Mouse (Mus musculus) MEL (cell line): Measurements from ENCODE around the gene Gm7030. TPM values are rescaled to one million over a fixed set of nuclear protein-coding genes. Genes with fewer than 3 reads are reported as not detected.
"Not testable (repeated sequence)": the region's sequence is repeated elsewhere in the genome, so short reads cannot be mapped to it uniquely, and the experiment has no call there.

Experiments used
- DNase-seq: peaks from one replicate; pipeline ENCODE4 v3.0.0; 2011; ENCODE audit warnings: low read depth, low spot score
- H3K27ac ChIP-seq: 2 replicates; pipeline ENCODE4 v1.5.1; 2012; ENCODE audit warnings: low read depth, mild to moderate bottlenecking, control low read depth, low read length, moderate library complexity; ENCODE audit not compliant: control insufficient read depth
- H3K27me3 ChIP-seq, 2 experiments: fragments of 150-350 bp in 1 of 2; sonication (generic) in 1 of 2; 2 replicates each; pipeline ENCODE4 v1.6.1; 2012; ENCODE audit warnings: low read length in 2 of 2, mild to moderate bottlenecking in 2 of 2, improper control_type of control experiment in 1 of 2, moderate library complexity in 1 of 2; ENCODE audit not compliant: insufficient read depth in 2 of 2, control insufficient read depth in 1 of 2
- H3K36me3 ChIP-seq, 2 experiments: 2 replicates each; pipeline ENCODE4 v1.6.1; 2012 to 2014; ENCODE audit warnings: low read length in 2 of 2, improper control_type of control experiment in 1 of 2, inconsistent platforms in 1 of 2, mild to moderate bottlenecking in 1 of 2; ENCODE audit not compliant: insufficient read depth in 2 of 2, control insufficient read depth in 1 of 2
- H3K4me1 ChIP-seq, 2 experiments: fragments of 150-350 bp in 1 of 2; sonication (generic) in 1 of 2; 2 replicates each; pipeline ENCODE4 v1.6.1; 2012; ENCODE audit warnings: low read length in 2 of 2, improper control_type of control experiment in 1 of 2, mild to moderate bottlenecking in 1 of 2; ENCODE audit not compliant: insufficient read depth in 2 of 2, control insufficient read depth in 1 of 2
- H3K4me3 ChIP-seq, 2 experiments: fragments of 150-350 bp in 1 of 2; sonication (generic) in 1 of 2; 2 replicates each; pipeline ENCODE4 v1.5.1; 2012; ENCODE audit warnings: low read depth in 2 of 2, low read length in 2 of 2, mild to moderate bottlenecking in 2 of 2, moderate library complexity in 2 of 2, control low read depth in 1 of 2, improper control_type of control experiment in 1 of 2; ENCODE audit not compliant: control insufficient read depth in 1 of 2, insufficient read depth in 1 of 2
- H3K79me2 ChIP-seq: 2 replicates; pipeline ENCODE4 v1.6.1; 2012; ENCODE audit warnings: mild to moderate bottlenecking, low read length, moderate library complexity; ENCODE audit not compliant: control insufficient read depth, poor library complexity, insufficient read depth
- H3K9ac ChIP-seq: 2 replicates; pipeline ENCODE4 v1.6.1; 2012; ENCODE audit warnings: low read depth, mild to moderate bottlenecking, control low read depth, low read length, moderate library complexity; ENCODE audit not compliant: control insufficient read depth, poor library complexity, severe bottlenecking
- H3K9me3 ChIP-seq: fragments of 150-350 bp; sonication (generic); replicated peaks from 2 replicates; pipeline ENCODE4 v1.6.1; 2012; ENCODE audit warnings: mild to moderate bottlenecking, low read length, improper control_type of control experiment, moderate library complexity; ENCODE audit not compliant: insufficient read depth
- CHD1 ChIP-seq: IDR thresholded peaks from 2 replicates; pipeline ENCODE4 v1.6.1; 2012; ENCODE audit warnings: low read depth, mild to moderate bottlenecking, inconsistent platforms, low read length, improper control_type of control experiment
- CHD2 ChIP-seq: IDR thresholded peaks from 2 replicates; pipeline ENCODE4 v1.6.1; 2011; ENCODE audit warnings: low read length, improper control_type of control experiment
- CTCF ChIP-seq, 3 experiments: IDR thresholded peaks in 2 of 3; conservative IDR thresholded peaks in 1 of 3; 2 replicates each; pipeline ENCODE4 v1.5.1; 2011 to 2012; ENCODE audit warnings: low read length in 3 of 3, low read depth in 2 of 3, mild to moderate bottlenecking in 2 of 3, improper control_type of control experiment in 1 of 3, inconsistent platforms in 1 of 3, mixed read lengths in 1 of 3, moderate library complexity in 1 of 3; ENCODE audit not compliant: control insufficient read depth in 1 of 3, insufficient read depth in 1 of 3, poor library complexity in 1 of 3, severe bottlenecking in 1 of 3
- GATA1 ChIP-seq: IDR thresholded peaks from 2 replicates; pipeline ENCODE4 v1.6.1; 2011; ENCODE audit warnings: low read depth, low read length, improper control_type of control experiment
- MEF2A ChIP-seq: IDR thresholded peaks from 2 replicates; pipeline ENCODE4 v1.6.1; 2014; ENCODE audit warnings: low read depth, mild to moderate bottlenecking, inconsistent platforms, low read length, improper control_type of control experiment; ENCODE audit not compliant: poor library complexity, insufficient replicate concordance, severe bottlenecking; ENCODE audit errors: extremely low read depth
- MXI1 ChIP-seq: IDR thresholded peaks from 2 replicates; pipeline ENCODE4 v1.6.1; 2011; ENCODE audit warnings: mild to moderate bottlenecking, low read depth, low read length, improper control_type of control experiment
- MYB ChIP-seq: IDR thresholded peaks from 2 replicates; pipeline ENCODE4 v1.6.1; 2011; ENCODE audit warnings: mild to moderate bottlenecking, low read depth, low read length, improper control_type of control experiment
- MYC ChIP-seq: IDR thresholded peaks from 2 replicates; pipeline ENCODE4 v1.6.1; 2011; ENCODE audit warnings: low read depth, mild to moderate bottlenecking, low read length, improper control_type of control experiment, moderate library complexity
- NELFE ChIP-seq: IDR thresholded peaks from 2 replicates; pipeline ENCODE4 v1.6.1; 2011; ENCODE audit warnings: low read depth, low read length, improper control_type of control experiment
- NRF1 ChIP-seq: IDR thresholded peaks from 2 replicates; pipeline ENCODE4 v1.6.1; 2014; ENCODE audit warnings: low read depth, mild to moderate bottlenecking, inconsistent platforms, low read length, improper control_type of control experiment, moderate library complexity; ENCODE audit not compliant: poor library complexity, insufficient read depth, severe bottlenecking
- POLR2AphosphoS2 ChIP-seq: IDR thresholded peaks from 2 replicates; pipeline ENCODE4 v1.6.1; 2011; ENCODE audit warnings: low read length, improper control_type of control experiment
- RCOR1 ChIP-seq: IDR thresholded peaks from 2 replicates; pipeline ENCODE4 v1.6.1; 2012; ENCODE audit warnings: low read depth, mild to moderate bottlenecking, inconsistent platforms, low read length, improper control_type of control experiment
- SMC3 ChIP-seq: IDR thresholded peaks from 2 replicates; pipeline ENCODE4 v1.6.1; 2011; ENCODE audit warnings: low read depth, low read length, improper control_type of control experiment
- UBTF ChIP-seq: IDR thresholded peaks from 2 replicates; pipeline ENCODE4 v1.6.1; 2012; ENCODE audit warnings: low read depth, mild to moderate bottlenecking, inconsistent platforms, low read length, improper control_type of control experiment, moderate library complexity, borderline replicate concordance; ENCODE audit not compliant: insufficient read depth
- ZC3H11A ChIP-seq: IDR thresholded peaks from 2 replicates; pipeline ENCODE4 v1.6.1; 2012; ENCODE audit warnings: low read depth, mild to moderate bottlenecking, inconsistent platforms, low read length, improper control_type of control experiment
- ZKSCAN1 ChIP-seq: IDR thresholded peaks from 2 replicates; pipeline ENCODE4 v1.6.1; 2012; ENCODE audit warnings: low read depth, mild to moderate bottlenecking, inconsistent platforms, low read length, improper control_type of control experiment, moderate library complexity
- polyA plus RNA-seq, 2 experiments: library from polyadenylated mRNA; stranded (reverse) in 1 of 2; unstranded in 1 of 2; fragments of >175 nt in 1 of 2; fragments of >200 nt in 1 of 2; gene quantifications; 2 replicates each; pipeline versions ENCODE4 v1.2.1 to v1.2.4; 2012; ENCODE audit warnings: low replicate concordance in 2 of 2, low read depth in 1 of 2; ENCODE audit not compliant: insufficient read length in 2 of 2, insufficient read depth in 1 of 2, missing spikeins in 1 of 2
- total RNA-seq: library from RNA; depleted of rRNA; stranded (reverse); fragments of 300-350 nt; gene quantifications from 2 replicates; pipeline ENCODE4 v1.2.3, GENCODE M21; 2012

Gene Gm7030
- total and polyA plus RNA-seq, 3 experiments = not detected

- no peak for DNase-seq
- Histone ChIP-seq H3K4me1 (no peaks in the 10 kb centered on the region), H3K27ac (no peak overlapping the region), H3K27me3 (peaks cover 0 to 1% of the 10 kb centered on the region in 2 experiments; a peak in 2 of 4 replicates), H3K79me2 (no peaks in the 10 kb centered on the region), H3K36me3 (no peaks in the 10 kb centered on the region), H3K4me3 (no peak overlapping the region), H3K9ac (no peak overlapping the region), H3K9me3 (no peaks in the 10 kb centered on the region)
- TF ChIP-seq CHD2 = no peak
Observed at GRCm38 (mm10) chr17:36169753-36170152, 40.5 kb upstream of the Gm7030 start.

GRCm38 (mm10) chr17:36169094-36169493, 39.9 kb upstream of the Gm7030 start:
- H3K9me3 ChIP-seq, H3K27ac ChIP-seq, H3K9ac ChIP-seq, H3K79me2 ChIP-seq, H3K4me1 ChIP-seq, H3K27me3 ChIP-seq, H3K4me3 ChIP-seq, DNase-seq, H3K36me3 ChIP-seq: not testable (repeated sequence)

- no peak within 1 kb of the TSS for H3K9ac ChIP-seq
Observed at GRCm38 (mm10) chr17:36168039-36168652, 38.9 kb upstream of the Gm7030 start, which contains the start of gene Gm8909. TSS of gene Gm8909 (minus strand) at chr17:36168537.

GRCm38 (mm10) chr17:36167306-36168038, 38.2 kb upstream of the Gm7030 start:
- H3K27me3 ChIP-seq = no peaks in the 10 kb centered on the region; a peak in 1 of 4 replicates
- H3K4me3 ChIP-seq = no peak overlapping the region

More at GRCm38 (mm10) chr17:36168039-36168652, 38.9 kb upstream of the Gm7030 start, which contains the start of gene Gm8909:
- no peaks in the 10 kb centered on the region for H3K36me3 ChIP-seq
- no peak within 1 kb of the TSS for H3K27ac ChIP-seq
- H3K27me3 ChIP-seq = no peaks in the 10 kb centered on the region; a peak in 1 of 4 replicates
- no peak for DNase-seq
- no peaks in the 10 kb centered on the region for H3K9me3 ChIP-seq
- H3K79me2 ChIP-seq = no peaks in the 10 kb centered on the region
- TF ChIP-seq UBTF (no peak), CTCF (IDR thresholded peaks at IDR 0.05 in 2 of 3, conservative IDR thresholded peaks at IDR 0.05 in 1 of 3; ENCODE audit: control insufficient read depth in 1 of 3, insufficient read depth in 1 of 3, low read depth in 2 of 3, low read length in 3 of 3, poor library complexity in 1 of 3, severe bottlenecking in 1 of 3) (no peak), GATA1 (no peak), MXI1 (no peak), NELFE (no peak), MYB (no peak)
- no peak within 1 kb of the TSS for H3K4me3 ChIP-seq
- H3K4me1 ChIP-seq = no peaks in the 10 kb centered on the region

GRCm38 (mm10) chr17:36166901-36167300, 37.7 kb upstream of the Gm7030 start:
- not testable (repeated sequence) for H3K27me3 ChIP-seq, H3K4me1 ChIP-seq, H3K36me3 ChIP-seq, H3K9me3 ChIP-seq, DNase-seq, H3K9ac ChIP-seq, H3K79me2 ChIP-seq, H3K4me3 ChIP-seq, H3K27ac ChIP-seq

More at GRCm38 (mm10) chr17:36167306-36168038, 38.2 kb upstream of the Gm7030 start:
- Histone ChIP-seq H3K9me3 (no peaks in the 10 kb centered on the region), H3K9ac (no peak overlapping the region), H3K79me2 (no peaks in the 10 kb centered on the region), H3K4me1 (no peaks in the 10 kb centered on the region), H3K27ac (no peak overlapping the region), H3K36me3 (no peaks in the 10 kb centered on the region)
- no peak for TF ChIP-seq MYC
- no peak for TF ChIP-seq POLR2AphosphoS2
- no peak for TF ChIP-seq MYB
- TF ChIP-seq SMC3 = no peak
- TF ChIP-seq RCOR1 = no peak
- TF ChIP-seq ZKSCAN1 = no peak
- TF ChIP-seq NRF1 = no peak
- TF ChIP-seq CHD1 = no peak
- no peak for TF ChIP-seq MEF2A
- TF ChIP-seq ZC3H11A = no peak
- peak; percentile 49 for DNase-seq
